Mouse (Mus musculus) intestine, embryonic 16.5 days (tissue): Measurements from ENCODE around the gene Tle2. TPM values are rescaled to one million over a fixed set of nuclear protein-coding genes. Genes with fewer than 3 reads are reported as not detected.
A peak's percentile ranks its signal among the peaks of the same experiment; 100 is the strongest.

Experiments
- ATAC-seq: fragments of 200-750 bp; cut with Nextera tagmentation; 2 replicates; pipeline ENCODE4 v1.8.0; 2017; ENCODE audit warnings: moderate TSS enrichment, moderate library complexity
- H3K27ac ChIP-seq: fragments of 300-500 bp; sonication (generic); 2 replicates; pipeline ENCODE4 v1.5.1; 2014; ENCODE audit warnings: mild to moderate bottlenecking, low read length
- H3K27me3 ChIP-seq: fragments of 300-500 bp; sonication (generic); replicated peaks from 2 replicates; pipeline ENCODE4 v1.6.1; 2014; ENCODE audit warnings: low read length, control low read depth, mixed read lengths; ENCODE audit not compliant: control insufficient read depth, insufficient read depth
- H3K36me3 ChIP-seq: fragments of 300-500 bp; sonication (generic); 2 replicates; pipeline ENCODE4 v1.6.1; 2014; ENCODE audit warnings: low read length, control low read depth; ENCODE audit not compliant: control insufficient read depth, insufficient read depth
- H3K4me1 ChIP-seq: fragments of 300-500 bp; sonication (generic); 2 replicates; pipeline ENCODE4 v1.6.1; 2014; ENCODE audit warnings: low read length, control low read depth, mixed read lengths; ENCODE audit not compliant: control insufficient read depth, insufficient read depth
- H3K4me2 ChIP-seq: fragments of 300-500 bp; sonication (generic); 2 replicates; pipeline ENCODE4 v1.6.1; 2014; ENCODE audit warnings: low read depth, low read length, control low read depth
- H3K4me3 ChIP-seq: fragments of 300-500 bp; sonication (generic); 2 replicates; pipeline ENCODE4 v1.5.1; 2014; ENCODE audit warnings: mild to moderate bottlenecking, low read length
- H3K9ac ChIP-seq: fragments of 300-500 bp; sonication (generic); 2 replicates; pipeline ENCODE4 v1.6.1; 2014; ENCODE audit warnings: low read depth, low read length
- H3K9me3 ChIP-seq: fragments of 300-500 bp; sonication (generic); 2 replicates; pipeline ENCODE4 v1.6.1; 2016; ENCODE audit warnings: low read length, control low read depth; ENCODE audit not compliant: control insufficient read depth
- WGBS: fragments of 180-500 bp; shearing (Covaris S2); extraction: QIAGEN DNeasy Blood & Tissue Kit; methylation state at CpG from one replicate; pipeline ENCODE4 v1.1.7; 2014; 5-methylcytosine and 5-hydroxymethylcytosine counted together
- polyA plus RNA-seq: library from polyadenylated mRNA; unstranded; fragments of >200 nt; fragmentation: Nextera tagmentation; extraction: Ambion mirVana; gene quantifications from 2 replicates; pipeline ENCODE4 v1.2.1, GENCODE M21; 2015

Gene Tle2
- polyA plus RNA-seq, 1 experiment from 2014 or later = 12.6 TPM

GRCm38 (mm10) chr10:81562411-81562810 lies 11.9 kb upstream of the Tle2 start:
- H3K4me2 ChIP-seq = peak overlapping the region; percentile 55
- ATAC-seq = no peak
- H3K27ac ChIP-seq = peak overlapping the region; percentile 9; the same call in 1 of the 2 replicates
- H3K27me3 ChIP-seq = no peaks in the 10 kb centered on the region
- WGBS = 60% methylated on average over 6 of the region's 6 CpGs
- H3K9ac ChIP-seq = peak overlapping the region; percentile 36
- peaks cover 52% of the 10 kb centered on the region for H3K4me1 ChIP-seq
- H3K4me3 ChIP-seq = peak overlapping the region; percentile 20
- no peaks in the 10 kb centered on the region for H3K9me3 ChIP-seq
- peaks cover 21% of the 10 kb centered on the region for H3K36me3 ChIP-seq

DNA sequence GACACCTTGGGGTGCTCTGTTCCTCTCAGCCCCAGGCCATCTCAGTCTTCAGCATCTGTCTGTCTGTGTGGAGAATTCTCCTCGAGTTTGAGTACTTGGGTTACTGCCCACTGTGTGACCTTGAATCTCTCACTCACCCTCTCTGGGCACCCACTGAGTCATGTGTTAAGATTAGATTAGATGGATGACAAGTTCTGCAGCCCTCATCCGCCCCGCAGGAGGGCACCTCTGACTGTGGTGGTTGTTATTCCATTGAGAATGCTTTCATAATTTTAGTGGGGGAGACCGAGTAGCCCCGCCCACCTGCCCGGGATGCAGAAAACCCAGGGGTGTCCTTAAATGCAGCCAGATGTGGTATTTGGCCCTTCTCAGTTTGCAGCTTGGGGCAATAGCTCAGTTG lies 10.9 kb upstream of the Tle2 start:
- Histone ChIP-seq H3K4me2 (peak overlapping the region; percentile 55), H3K4me3 (peak overlapping the region; percentile 26), H3K9ac (peak overlapping the region; percentile 63), H3K4me1 (peaks cover 56% of the 10 kb centered on the region), H3K27ac (peak overlapping the region; percentile 50), H3K27me3 (no peaks in the 10 kb centered on the region), H3K36me3 (peaks cover 21% of the 10 kb centered on the region), H3K9me3 (no peaks in the 10 kb centered on the region)
- WGBS = 36% methylated on average over 6 of the region's 6 CpGs
- ATAC-seq = no peak

DNA sequence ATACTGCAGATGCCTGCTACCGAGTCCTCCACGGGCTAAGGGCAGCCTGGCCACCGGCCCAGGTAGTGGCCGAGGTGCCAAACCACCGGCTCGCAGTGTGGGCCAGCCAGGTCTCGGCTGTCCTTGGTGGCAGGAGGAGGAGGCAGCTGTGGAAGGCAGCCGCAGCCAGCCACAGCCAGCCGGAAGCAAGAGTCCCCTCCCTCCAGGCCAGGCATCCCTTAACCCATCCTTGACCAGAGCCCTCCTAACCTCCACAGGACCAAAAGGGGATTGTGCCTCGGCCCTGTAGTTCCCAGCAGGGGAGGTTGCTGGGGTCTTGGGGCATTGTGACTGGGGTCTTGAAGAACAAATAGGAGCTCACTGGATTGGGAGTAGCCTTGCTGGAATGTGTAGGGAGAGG lies 10.1 kb upstream of the Tle2 start:
- peaks cover 21% of the 10 kb centered on the region for H3K36me3 ChIP-seq

DNA sequence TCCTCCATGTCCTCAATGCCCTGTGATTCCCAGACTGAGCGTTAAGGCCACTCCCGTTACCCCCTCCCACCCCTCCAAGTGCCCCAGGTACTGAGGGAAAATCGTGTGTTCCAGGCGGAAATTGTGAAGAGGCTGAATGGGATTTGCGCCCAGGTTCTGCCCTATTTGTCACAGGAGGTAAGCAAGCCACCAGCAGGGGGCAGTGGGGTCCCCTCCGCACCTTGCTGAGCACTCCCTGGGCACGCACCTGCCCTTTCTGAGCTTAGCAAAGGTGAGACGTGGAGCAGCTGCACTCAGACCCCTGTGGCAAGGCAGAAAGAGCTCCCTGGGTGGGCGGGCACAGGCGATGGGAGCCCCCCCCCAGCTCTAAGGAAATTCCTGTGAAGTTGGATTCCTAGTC lies 9.6 kb upstream of the Tle2 start:
- 35% methylated on average over 10 of the region's 10 CpGs for WGBS

More for the DNA sequence above, 10.1 kb upstream of the Tle2 start:
- ATAC-seq = peak; percentile 6; the same call in 1 of the 2 replicates
- Histone ChIP-seq H3K4me3 (peak overlapping the region; percentile 42), H3K27ac (peak overlapping the region; percentile 50), H3K4me2 (peak overlapping the region; percentile 55), H3K9me3 (no peaks in the 10 kb centered on the region), H3K4me1 (peaks cover 57% of the 10 kb centered on the region), H3K27me3 (no peaks in the 10 kb centered on the region), H3K9ac (peak overlapping the region; percentile 63)
- WGBS = 8% methylated on average over 10 of the region's 10 CpGs

GRCm38 (mm10) chr10:81565257-81566228 lies 8.8 kb upstream of the Tle2 start:
- Histone ChIP-seq H3K9ac (no peak overlapping the region), H3K27ac (peak overlapping the region; percentile 35; the same call in 1 of the 2 replicates), H3K4me2 (no peak overlapping the region), H3K4me1 (peaks cover 69% of the 10 kb centered on the region), H3K36me3 (peaks cover 21% of the 10 kb centered on the region), H3K9me3 (no peaks in the 10 kb centered on the region), H3K4me3 (no peak overlapping the region), H3K27me3 (no peaks in the 10 kb centered on the region)
- ATAC-seq = no peak
- 54% methylated on average over 20 of the region's 20 CpGs for WGBS

More for the DNA sequence above, 9.6 kb upstream of the Tle2 start:
- ATAC-seq = no peak
- Histone ChIP-seq H3K9me3 (no peaks in the 10 kb centered on the region), H3K4me2 (0 out of 2 replicates have a peak overlapping the region, but pooled peaks have one; percentile 55), H3K4me3 (no peak overlapping the region), H3K9ac (peak overlapping the region; percentile 63; the same call in 1 of the 2 replicates), H3K4me1 (peaks cover 62% of the 10 kb centered on the region), H3K36me3 (peaks cover 21% of the 10 kb centered on the region), H3K27me3 (no peaks in the 10 kb centered on the region), H3K27ac (peak overlapping the region; percentile 35; the same call in 1 of the 2 replicates)

- H3K27ac ChIP-seq = peak overlapping the region; percentile 83
- 7% methylated on average over 16 of the region's 16 CpGs for WGBS
- H3K36me3 ChIP-seq = peaks cover 18% of the 10 kb centered on the region
- H3K4me1 ChIP-seq = peaks cover 61% of the 10 kb centered on the region
- peak; percentile 12 for ATAC-seq
- H3K4me2 ChIP-seq = peak overlapping the region; percentile 40
- H3K9me3 ChIP-seq = no peaks in the 10 kb centered on the region
- H3K9ac ChIP-seq = peak overlapping the region; percentile 38
- H3K27me3 ChIP-seq = no peaks in the 10 kb centered on the region
- no peak overlapping the region for H3K4me3 ChIP-seq
Measured at GRCm38 (mm10) chr10:81568381-81569191, 5.8 kb upstream of the Tle2 start.

DNA sequence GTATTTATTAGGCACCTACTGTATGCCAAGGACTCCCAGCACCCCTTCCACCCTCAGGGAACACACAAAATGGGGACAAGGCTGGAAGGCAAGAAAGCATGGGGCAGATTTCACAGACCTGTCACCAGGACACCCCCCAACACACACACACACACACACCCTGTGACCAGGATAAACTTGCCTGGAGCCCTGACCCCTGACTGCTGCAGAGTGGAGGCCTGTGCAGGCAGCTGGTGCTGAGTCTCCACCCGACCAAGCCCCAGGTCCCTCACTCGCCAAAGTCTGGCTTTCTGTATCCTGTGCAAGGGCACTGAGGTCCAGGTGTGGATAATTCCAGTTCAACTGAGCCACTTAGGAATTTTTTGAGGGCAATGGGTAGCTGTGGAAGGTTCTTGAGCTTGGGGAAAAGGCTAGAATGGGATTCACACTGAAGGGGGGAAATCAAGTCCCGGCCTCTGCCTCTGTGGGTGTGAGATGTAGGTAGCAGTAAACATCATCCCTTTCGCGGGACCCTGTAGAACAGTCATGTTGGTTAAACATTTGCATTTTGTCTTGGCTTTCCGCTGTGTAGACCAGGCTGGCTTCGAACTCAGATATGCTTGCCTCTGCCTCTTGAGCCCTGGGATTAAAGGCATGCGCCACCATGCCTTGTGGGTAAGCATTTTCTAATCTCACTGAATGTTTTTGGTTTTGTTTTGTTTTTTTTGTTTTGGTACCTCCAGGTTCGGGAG lies 4.7 kb upstream of the Tle2 start:
- Histone ChIP-seq H3K27ac (peak overlapping the region; percentile 83), H3K4me1 (peaks cover 61% of the 10 kb centered on the region)
- WGBS = 65% methylated on average over 9 of the region's 9 CpGs

DNA sequence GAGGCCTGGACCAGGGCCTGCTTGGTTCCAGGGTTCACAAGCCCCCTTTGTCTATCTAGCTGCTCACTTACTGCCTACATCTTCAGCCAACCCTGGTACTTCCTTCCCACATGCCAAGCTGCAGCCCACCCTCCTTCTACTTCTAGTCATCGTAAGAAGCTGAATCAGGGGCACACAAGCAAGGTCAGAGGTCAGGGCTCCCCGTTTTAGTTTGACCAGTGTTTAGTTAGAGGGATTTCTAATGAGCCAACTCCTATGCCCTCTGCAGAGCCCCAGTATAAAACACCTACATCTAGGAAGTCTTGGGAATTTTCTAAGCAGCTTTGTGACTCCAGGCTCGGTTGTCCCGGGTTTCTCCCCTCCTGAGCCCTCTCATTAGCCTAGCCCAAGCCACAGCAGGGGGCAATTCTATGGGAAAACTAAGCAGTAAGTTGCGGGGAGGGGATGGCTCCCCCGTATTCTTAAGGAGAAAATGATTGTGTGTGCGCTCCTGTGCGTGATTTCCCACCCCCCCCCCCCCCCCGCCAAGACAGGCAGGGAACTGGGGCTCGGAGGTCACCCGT lies 4.0 kb upstream of the Tle2 start:
- Histone ChIP-seq H3K4me2 (peak overlapping the region; percentile 84), H3K27ac (peak overlapping the region; percentile 83), H3K9ac (peak overlapping the region; percentile 64), H3K27me3 (no peaks in the 10 kb centered on the region), H3K4me3 (peak overlapping the region; percentile 59), H3K9me3 (no peaks in the 10 kb centered on the region), H3K36me3 (peaks cover 12% of the 10 kb centered on the region), H3K4me1 (peaks cover 57% of the 10 kb centered on the region)
- 5% methylated on average over 10 of the region's 11 CpGs for WGBS
- ATAC-seq = peak; percentile 4

More for the DNA sequence above, 4.7 kb upstream of the Tle2 start:
- Histone ChIP-seq H3K4me2 (no peak overlapping the region), H3K9me3 (no peaks in the 10 kb centered on the region), H3K9ac (peak overlapping the region; percentile 38; the same call in 1 of the 2 replicates), H3K4me3 (no peak overlapping the region), H3K27me3 (no peaks in the 10 kb centered on the region), H3K36me3 (peaks cover 18% of the 10 kb centered on the region)
- no peak for ATAC-seq
